Mouse (Mus musculus) CH12.LX (cell line): ENCODE results near the gene Cers6. TPM values are rescaled to one million over a fixed set of nuclear protein-coding genes. Genes with fewer than 3 reads are reported as not detected.

Source experiments
- DNase-seq: peaks from one replicate; pipeline ENCODE4 v3.0.0-alpha.2; 2013; ENCODE audit errors: extremely low read depth
- H3K27ac ChIP-seq: 2 replicates; pipeline ENCODE4 v1.5.1; 2012; ENCODE audit warnings: low read depth, mild to moderate bottlenecking, control low read depth, moderate library complexity; ENCODE audit not compliant: insufficient read depth
- H3K27me3 ChIP-seq: replicated peaks from 2 replicates; pipeline ENCODE3; 2012; ENCODE audit warnings: inconsistent platforms
- H3K36me3 ChIP-seq, 2 experiments: replicated peaks in 1 of 2; 2 replicates each; pipeline versions ENCODE3 to v1.6.1; 2012; ENCODE audit warnings: inconsistent platforms in 1 of 2, low read length in 1 of 2, mild to moderate bottlenecking in 1 of 2, mixed read lengths in 1 of 2, moderate library complexity in 1 of 2; ENCODE audit not compliant: control insufficient read depth in 1 of 2, insufficient read depth in 1 of 2
- H3K4me1 ChIP-seq, 2 experiments: 2 replicates each; pipeline ENCODE4 v1.6.1; 2012; ENCODE audit warnings: inconsistent platforms in 1 of 2, moderate library complexity in 1 of 2; ENCODE audit not compliant: insufficient read depth in 2 of 2, control insufficient read depth in 1 of 2
- H3K4me2 ChIP-seq: 2 replicates; pipeline ENCODE4 v1.6.1; 2012; ENCODE audit warnings: low read depth, mild to moderate bottlenecking, control low read depth; ENCODE audit not compliant: poor library complexity, insufficient read depth, severe bottlenecking
- H3K4me3 ChIP-seq, 3 experiments: fragments of 150-350 bp in 1 of 3; sonication (generic) in 1 of 3; replicated peaks in 1 of 3; 2 replicates each; pipeline versions ENCODE3 to v1.5.1; 2011 to 2012; ENCODE audit warnings: low read depth in 2 of 3, low read length in 2 of 3, mild to moderate bottlenecking in 2 of 3, moderate library complexity in 2 of 3, control low read depth in 1 of 3, improper control_type of control experiment in 1 of 3, inconsistent platforms in 1 of 3, mixed read lengths in 1 of 3; ENCODE audit not compliant: poor library complexity in 1 of 3
- H3K79me2 ChIP-seq: replicated peaks from 2 replicates; pipeline ENCODE4 v1.6.1; 2012; ENCODE audit warnings: mild to moderate bottlenecking, moderate library complexity; ENCODE audit not compliant: control insufficient read depth, poor library complexity, insufficient read depth, severe bottlenecking; ENCODE audit errors: extremely low read depth
- H3K9ac ChIP-seq: 2 replicates; pipeline ENCODE4 v1.6.1; 2012; ENCODE audit warnings: low read depth, mild to moderate bottlenecking, control low read depth, moderate library complexity; ENCODE audit not compliant: insufficient read depth
- H3K9me3 ChIP-seq: replicated peaks from 2 replicates; pipeline ENCODE3; 2012; ENCODE audit warnings: low read length, inconsistent platforms, mixed read lengths
- CHD2 ChIP-seq: IDR thresholded peaks from 2 replicates; pipeline ENCODE4 v1.6.1; 2011; ENCODE audit warnings: low read length, improper control_type of control experiment
- CTCF ChIP-seq, 2 experiments: IDR thresholded peaks in 1 of 2; conservative IDR thresholded peaks in 1 of 2; 2 replicates each; pipeline ENCODE4 v1.5.1; 2011 to 2012; ENCODE audit warnings: low read depth in 2 of 2, low read length in 2 of 2, improper control_type of control experiment in 1 of 2, inconsistent platforms in 1 of 2, mild to moderate bottlenecking in 1 of 2, moderate library complexity in 1 of 2
- JUN ChIP-seq: IDR thresholded peaks from 2 replicates; pipeline ENCODE4 v1.6.1; 2011; ENCODE audit warnings: low read depth, mild to moderate bottlenecking, low read length, improper control_type of control experiment, moderate library complexity; ENCODE audit not compliant: insufficient read depth
- KAT2A ChIP-seq: IDR thresholded peaks from 2 replicates; pipeline ENCODE4 v1.6.1; 2012; ENCODE audit warnings: low read length, improper control_type of control experiment, inconsistent platforms; ENCODE audit not compliant: insufficient replicate concordance
- MAFK ChIP-seq: IDR thresholded peaks from 2 replicates; pipeline ENCODE4 v1.6.1; 2011; ENCODE audit warnings: low read length, improper control_type of control experiment; ENCODE audit not compliant: insufficient replicate concordance
- MEF2A ChIP-seq: IDR thresholded peaks from 2 replicates; pipeline ENCODE4 v1.6.1; 2014; ENCODE audit warnings: low read depth, mild to moderate bottlenecking, inconsistent platforms, low read length, improper control_type of control experiment, borderline replicate concordance
- MYC ChIP-seq: IDR thresholded peaks from 2 replicates; pipeline ENCODE4 v1.6.1; 2011; ENCODE audit warnings: low read depth, mild to moderate bottlenecking, improper control_type of control experiment, low read length
- NELFE ChIP-seq: IDR thresholded peaks from 2 replicates; pipeline ENCODE4 v1.6.1; 2011; ENCODE audit warnings: low read depth, low read length, improper control_type of control experiment
- NRF1 ChIP-seq: IDR thresholded peaks from 2 replicates; pipeline ENCODE4 v1.6.1; 2014; ENCODE audit warnings: low read depth, mild to moderate bottlenecking, inconsistent platforms, low read length, improper control_type of control experiment, moderate library complexity
- POLR2AphosphoS2 ChIP-seq: IDR thresholded peaks from 2 replicates; pipeline ENCODE4 v1.6.1; 2011; ENCODE audit warnings: low read depth, low read length, improper control_type of control experiment
- RAD21 ChIP-seq: IDR thresholded peaks from 2 replicates; pipeline ENCODE4 v1.6.1; 2011; ENCODE audit warnings: low read depth, mild to moderate bottlenecking, low read length, improper control_type of control experiment, moderate library complexity
- RCOR1 ChIP-seq: conservative IDR thresholded peaks from 2 replicates; pipeline ENCODE4 v1.6.1; 2012; ENCODE audit warnings: low read depth, mild to moderate bottlenecking, inconsistent platforms, low read length, improper control_type of control experiment
- SMC3 ChIP-seq: IDR thresholded peaks from 2 replicates; pipeline ENCODE4 v1.6.1; 2011; ENCODE audit warnings: low read depth, low read length, improper control_type of control experiment
- TBP ChIP-seq: conservative IDR thresholded peaks from 2 replicates; pipeline ENCODE4 v1.6.1; 2011; ENCODE audit warnings: low read depth, low read length, improper control_type of control experiment
- USF1 ChIP-seq: IDR thresholded peaks from 2 replicates; pipeline ENCODE4 v1.6.1; 2014; ENCODE audit warnings: low read depth, mild to moderate bottlenecking, inconsistent platforms, low read length, improper control_type of control experiment
- USF2 ChIP-seq: conservative IDR thresholded peaks from 2 replicates; pipeline ENCODE4 v1.6.1; 2011; ENCODE audit warnings: low read depth, low read length, improper control_type of control experiment
- ZC3H11A ChIP-seq: IDR thresholded peaks from 2 replicates; pipeline ENCODE4 v1.6.1; 2012; ENCODE audit warnings: low read depth, mild to moderate bottlenecking, inconsistent platforms, low read length, improper control_type of control experiment
- dilution Hi-C: fragments of 300-500 bp; cut with MboI; formaldehyde crosslinking; loops from 2 replicates; pipeline ENCODE4 v1.14.3; 2020; ENCODE audit warnings: low sequenced_read_pairs; ENCODE audit not compliant: extremely low pct_unique_long_range_greater_than_20kb, extremely low pct_ligation_motif_present
- in situ Hi-C: fragments of 300-500 bp; cut with MboI; formaldehyde crosslinking; loops from 3 replicates; pipeline ENCODE4 v1.14.3; 2019; ENCODE audit warnings: low sequenced_read_pairs, low pct_ligation_motif_present, low pct_unique_long_range_greater_than_20kb, mixed read lengths
- polyA plus RNA-seq: library from polyadenylated mRNA; unstranded; fragments of >175 nt; gene quantifications from 2 replicates; pipeline ENCODE4 v1.2.1, GENCODE M21; 2012; ENCODE audit warnings: low read depth; ENCODE audit not compliant: insufficient read length
- total RNA-seq, 2 experiments: library from RNA; depleted of rRNA; stranded (reverse); fragments of 300-350 nt in 1 of 2; fragments of >200 nt in 1 of 2; gene quantifications; 2 replicates each; pipeline ENCODE4 v1.2.3; 2012 to 2014

The Cers6 gene
- total and polyA plus RNA-seq, 3 experiments: not detected

DNA sequence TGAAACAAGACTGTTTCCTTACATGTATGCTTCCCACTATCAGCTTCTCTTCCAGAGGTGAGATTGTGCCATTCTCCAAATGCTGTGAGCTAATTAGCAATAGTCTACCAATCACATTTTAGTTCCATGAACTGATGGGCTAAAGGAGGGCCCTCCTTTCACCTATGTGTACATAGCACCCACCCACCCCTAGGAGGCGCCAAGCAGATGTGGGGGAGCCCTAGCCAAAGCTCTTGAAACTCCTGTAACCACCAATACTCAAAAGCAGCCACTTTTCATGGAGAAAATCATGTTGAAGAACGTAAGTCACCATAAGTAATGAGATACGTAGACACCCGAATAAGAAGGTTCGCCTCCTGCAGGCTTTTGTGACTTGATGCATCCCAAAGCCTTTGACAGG is 251.4 kb downstream of the Cers6 start:
- Histone ChIP-seq H3K4me1 (no peaks in the 10 kb centered on the region), H3K9me3 (peaks cover 4% of the 10 kb centered on the region), H3K4me3 (no peak overlapping the region), H3K4me2 (no peak overlapping the region), H3K27ac (no peak overlapping the region), H3K27me3 (no peaks in the 10 kb centered on the region), H3K9ac (no peak overlapping the region), H3K36me3 (no peaks in the 10 kb centered on the region), H3K79me2 (no peaks in the 10 kb centered on the region)
- in situ Hi-C loops: no loop called here
- DNase-seq: no peak
- TF ChIP-seq RAD21 (peak; percentile 20), CTCF (conservative IDR thresholded peaks at IDR 0.05 in 1 of 2, IDR thresholded peaks at IDR 0.05 in 1 of 2; ENCODE audit: low read depth in 2 of 2, low read length in 2 of 2) (peak in 1 of 2 experiments; percentile 50; a peak in 2 of 4 replicates), NRF1 (no peak), NELFE (no peak), ZC3H11A (no peak), MYC (no peak), SMC3 (peak; percentile 15; the same call in 1 of the 2 replicates)
- dilution Hi-C loops: no loop called here

DNA sequence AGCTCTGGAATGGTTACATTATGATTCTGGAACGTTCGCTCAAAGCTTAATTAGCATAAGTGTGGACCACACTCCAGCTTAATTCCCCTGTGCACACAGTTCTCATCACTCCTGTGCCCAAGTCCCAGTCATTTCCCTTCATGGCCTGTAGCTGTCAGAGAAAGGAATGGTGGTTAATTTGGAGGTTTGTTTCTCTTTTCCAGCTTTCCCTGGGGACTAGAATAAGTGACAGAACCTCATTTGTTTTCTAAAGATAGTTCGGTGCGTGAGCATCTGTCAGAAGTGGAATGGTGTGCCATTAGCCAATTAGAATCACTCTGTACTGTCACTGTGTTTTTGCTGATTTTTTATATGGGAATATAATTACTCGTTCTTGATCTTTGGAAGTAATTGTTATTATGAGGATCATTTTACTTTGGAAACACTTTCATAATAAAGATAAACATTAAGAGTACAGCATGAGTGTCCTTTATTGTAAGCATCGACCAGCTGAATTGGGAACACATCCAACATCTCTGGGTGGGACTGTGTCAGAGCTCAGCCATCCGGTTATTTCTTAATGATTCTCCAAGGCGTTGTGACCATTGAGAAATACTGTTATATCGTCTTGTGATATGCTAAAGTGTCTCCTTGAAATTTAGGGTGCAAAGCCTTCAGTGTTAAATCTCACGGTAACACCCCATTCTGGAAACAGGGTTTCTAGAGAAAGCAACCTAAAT is 252.7 kb downstream of the Cers6 start:
- no peak for TF ChIP-seq MAFK
- no peak for TF ChIP-seq ZC3H11A
- no peak for TF ChIP-seq MYC
- TF ChIP-seq POLR2AphosphoS2: no peak
- TF ChIP-seq KAT2A: no peak
- TF ChIP-seq USF1: no peak
- no peak for TF ChIP-seq TBP
- no peak for TF ChIP-seq RCOR1
- no peak for TF ChIP-seq CTCF (conservative IDR thresholded peaks at IDR 0.05 in 1 of 2, IDR thresholded peaks at IDR 0.05 in 1 of 2; ENCODE audit: low read depth in 2 of 2, low read length in 2 of 2)
- no peak for TF ChIP-seq MEF2A
- no peak for TF ChIP-seq CHD2
- TF ChIP-seq JUN: no peak
- no peak for TF ChIP-seq USF2
- H3K4me1 ChIP-seq: no peaks in the 10 kb centered on the region
- no peaks in the 10 kb centered on the region for H3K79me2 ChIP-seq
- H3K27ac ChIP-seq: no peak overlapping the region
- DNase-seq: no peak
- H3K9me3 ChIP-seq: peaks cover 4% of the 10 kb centered on the region
- dilution Hi-C loops (no loop called here), in situ Hi-C loops (no loop called here)
- H3K4me3 ChIP-seq: no peak overlapping the region
- no peaks in the 10 kb centered on the region for H3K36me3 ChIP-seq
- no peaks in the 10 kb centered on the region for H3K27me3 ChIP-seq
- H3K4me2 ChIP-seq: 0 out of 2 replicates have a peak overlapping the region, but pooled peaks have one; percentile 6
- no peak overlapping the region for H3K9ac ChIP-seq
